Mouse (Mus musculus) ES-Bruce4 (cell line): ENCODE measurements around the gene Brd3. TPM values are rescaled to one million over a fixed set of nuclear protein-coding genes. Genes with fewer than 3 reads are reported as not detected.

ENCODE experiments used
- H3K27ac ChIP-seq: 2 replicates; pipeline ENCODE4 v1.5.1; 2012; ENCODE audit warnings: low read length, inconsistent platforms; ENCODE audit not compliant: insufficient read depth
- H3K27me3 ChIP-seq: 2 replicates; pipeline ENCODE4 v1.6.1; 2012; ENCODE audit warnings: mild to moderate bottlenecking, low read length, inconsistent platforms; ENCODE audit not compliant: control insufficient read depth, poor library complexity, insufficient read depth, severe bottlenecking
- H3K36me3 ChIP-seq: 2 replicates; pipeline ENCODE4 v1.6.1; 2012; ENCODE audit warnings: inconsistent platforms, mild to moderate bottlenecking, low read length, moderate library complexity; ENCODE audit not compliant: control insufficient read depth, poor library complexity, insufficient read depth, severe bottlenecking
- H3K4me1 ChIP-seq: one replicate; pipeline ENCODE4 v1.8.1; 2011; ENCODE audit warnings: low read length; ENCODE audit not compliant: control insufficient read depth, insufficient read depth
- H3K4me3 ChIP-seq: 2 replicates; pipeline ENCODE4 v1.5.1; 2011; ENCODE audit warnings: low read depth, mild to moderate bottlenecking, low read length
- H3K9ac ChIP-seq: 2 replicates; pipeline ENCODE4 v1.6.1; 2012; ENCODE audit warnings: low read depth, mild to moderate bottlenecking, inconsistent platforms; ENCODE audit not compliant: poor library complexity, severe bottlenecking
- H3K9me3 ChIP-seq: replicated peaks from 2 replicates; pipeline ENCODE4 v1.6.1; 2012; ENCODE audit warnings: mild to moderate bottlenecking, low read length, inconsistent platforms; ENCODE audit not compliant: control insufficient read depth, poor library complexity, insufficient read depth, severe bottlenecking
- CTCF ChIP-seq: IDR thresholded peaks from one replicate; pipeline ENCODE4 v1.8.1; 2011; ENCODE audit warnings: low read depth, low read length
- EP300 ChIP-seq: IDR thresholded peaks from 2 replicates; pipeline ENCODE4 v1.6.1; 2011; ENCODE audit warnings: low read depth, low read length; ENCODE audit not compliant: insufficient read depth
- POLR2A ChIP-seq: IDR thresholded peaks from one replicate; pipeline ENCODE4 v1.8.1; 2011; ENCODE audit warnings: low read length; ENCODE audit not compliant: insufficient read depth
- polyA plus RNA-seq: library from polyadenylated mRNA; stranded (reverse); fragments of >200 nt; gene quantifications from 2 replicates; pipeline ENCODE4 v1.2.4, GENCODE M21; 2011; ENCODE audit warnings: low read depth; ENCODE audit not compliant: missing spikeins, insufficient read depth, insufficient read length

The Brd3 gene
- polyA plus RNA-seq, 1 experiment: 76.8 TPM

GRCm38 (mm10) chr2:27460651-27461050, 46.8 kb downstream of the Brd3 start:
- Histone ChIP-seq H3K27ac (no peak overlapping the region), H3K4me3 (no peak overlapping the region), H3K36me3 (peaks cover 58% of the 10 kb centered on the region), H3K9ac (no peak overlapping the region), H3K9me3 (no peaks in the 10 kb centered on the region), H3K27me3 (no peaks in the 10 kb centered on the region), H3K4me1 (peaks cover 3% of the 10 kb centered on the region)
- TF ChIP-seq CTCF (no peak), EP300 (no peak), POLR2A (no peak)

- TF ChIP-seq CTCF: no peak
- no peak for TF ChIP-seq POLR2A
- no peak for TF ChIP-seq EP300
- H3K4me3 ChIP-seq: no peak overlapping the region
- H3K27ac ChIP-seq: no peak overlapping the region
- H3K27me3 ChIP-seq: no peaks in the 10 kb centered on the region
- H3K4me1 ChIP-seq: peaks cover 3% of the 10 kb centered on the region
- no peaks in the 10 kb centered on the region for H3K9me3 ChIP-seq
- no peak overlapping the region for H3K9ac ChIP-seq
- H3K36me3 ChIP-seq: peaks cover 61% of the 10 kb centered on the region
Measured at GRCm38 (mm10) chr2:27460163-27460562, 47.3 kb downstream of the Brd3 start.

GRCm38 (mm10) chr2:27459735-27460134, 47.7 kb downstream of the Brd3 start:
- no peaks in the 10 kb centered on the region for H3K27me3 ChIP-seq
- no peak overlapping the region for H3K9ac ChIP-seq
- H3K36me3 ChIP-seq: peaks cover 65% of the 10 kb centered on the region
- TF ChIP-seq CTCF (no peak), EP300 (no peak), POLR2A (no peak)
- no peaks in the 10 kb centered on the region for H3K9me3 ChIP-seq
- H3K27ac ChIP-seq: no peak overlapping the region
- H3K4me3 ChIP-seq: no peak overlapping the region
- H3K4me1 ChIP-seq: peaks cover 3% of the 10 kb centered on the region

- Histone ChIP-seq H3K36me3 (peaks cover 63% of the 10 kb centered on the region), H3K27me3 (no peaks in the 10 kb centered on the region), H3K4me1 (no peaks in the 10 kb centered on the region), H3K4me3 (no peak overlapping the region), H3K9ac (no peak overlapping the region), H3K9me3 (no peaks in the 10 kb centered on the region), H3K27ac (no peak overlapping the region)
- no peak for TF ChIP-seq CTCF
- no peak for TF ChIP-seq EP300
- TF ChIP-seq POLR2A: no peak
Measured at GRCm38 (mm10) chr2:27450226-27450625, 57.2 kb downstream of the Brd3 start.

- Histone ChIP-seq H3K9me3 (no peaks in the 10 kb centered on the region), H3K4me3 (no peak overlapping the region), H3K27ac (no peak overlapping the region), H3K4me1 (no peaks in the 10 kb centered on the region), H3K9ac (no peak overlapping the region), H3K36me3 (peaks cover 41% of the 10 kb centered on the region), H3K27me3 (no peaks in the 10 kb centered on the region)
- no peak for TF ChIP-seq POLR2A
- TF ChIP-seq EP300: no peak
- TF ChIP-seq CTCF: no peak
Measured at GRCm38 (mm10) chr2:27447782-27448181, 59.7 kb downstream of the Brd3 start.

GRCm38 (mm10) chr2:27446812-27447211, 60.6 kb downstream of the Brd3 start:
- Histone ChIP-seq H3K36me3 (peaks cover 37% of the 10 kb centered on the region), H3K27me3 (no peaks in the 10 kb centered on the region), H3K9ac (no peak overlapping the region), H3K4me3 (no peak overlapping the region), H3K9me3 (no peaks in the 10 kb centered on the region), H3K4me1 (no peaks in the 10 kb centered on the region), H3K27ac (no peak overlapping the region)
- no peak for TF ChIP-seq POLR2A
- no peak for TF ChIP-seq EP300
- TF ChIP-seq CTCF: no peak
